Mouse (Mus musculus): ENCODE data around the gene Slc16a12.
"Not testable (repeated sequence)": the region's sequence is repeated elsewhere in the genome, so short reads cannot be mapped to it uniquely, and the experiment has no call there.

The Slc16a12 gene

GRCm38 (mm10) chr19:34666127-34666526 lies 81.0 kb downstream of the Slc16a12 start:
- peak in 1 of 2 experiments; percentile 80 for DNase-seq (ENCODE audit: low spot score in 2 of 2)

- DNase-seq (ENCODE audit: low spot score in 2 of 2), result no peak
Observed at GRCm38 (mm10) chr19:34662740-34663139, 84.3 kb downstream of the Slc16a12 start.

GRCm38 (mm10) chr19:34662067-34662507 lies 85.0 kb downstream of the Slc16a12 start:
- peak in 1 of 2 experiments; percentile 61 for DNase-seq (ENCODE audit: low spot score in 2 of 2)

- no peak for DNase-seq (ENCODE audit: low spot score in 2 of 2)
Observed at GRCm38 (mm10) chr19:34656511-34657298, 90.4 kb downstream of the Slc16a12 start.

GRCm38 (mm10) chr19:34655227-34655805 lies 91.8 kb downstream of the Slc16a12 start:
- no peak for DNase-seq (ENCODE audit: low spot score in 2 of 2)

- no peak for DNase-seq (ENCODE audit: low spot score in 2 of 2)
Observed at GRCm38 (mm10) chr19:34650997-34651396, 96.1 kb downstream of the Slc16a12 start.

GRCm38 (mm10) chr19:34650276-34650675 lies 96.8 kb downstream of the Slc16a12 start:
- no peak for DNase-seq (ENCODE audit: low spot score in 2 of 2)

- not testable (repeated sequence) for DNase-seq (ENCODE audit: low spot score in 2 of 2)
Observed at GRCm38 (mm10) chr19:34647630-34648029, 99.5 kb downstream of the Slc16a12 start.

- no peak for DNase-seq (ENCODE audit: low spot score in 2 of 2)
Observed at GRCm38 (mm10) chr19:34642616-34643015, 104.5 kb downstream of the Slc16a12 start.

GRCm38 (mm10) chr19:34640623-34641022 lies 106.5 kb downstream of the Slc16a12 start, which contains the start of the genes Ifit1bl2 and Ifit1:
Ifit1bl2 (minus strand) TSS chr19:34640743.
Ifit1 (plus strand) TSS chr19:34640871.
- no peak for DNase-seq (ENCODE audit: low spot score in 2 of 2)

- peak in 1 of 2 experiments; percentile 71 for DNase-seq (ENCODE audit: low spot score in 2 of 2)
Observed at GRCm38 (mm10) chr19:34636933-34637557, 110.0 kb downstream of the Slc16a12 start.

GRCm38 (mm10) chr19:34633484-34633883 lies 113.6 kb downstream of the Slc16a12 start:
- DNase-seq (ENCODE audit: low spot score in 2 of 2), result no peak

- DNase-seq (ENCODE audit: low spot score in 2 of 2), result no peak
Observed at GRCm38 (mm10) chr19:34631487-34631886, 115.6 kb downstream of the Slc16a12 start.

GRCm38 (mm10) chr19:34627496-34627895 lies 119.6 kb downstream of the Slc16a12 start:
- DNase-seq (ENCODE audit: low spot score in 2 of 2), result no peak

- no peak for DNase-seq (ENCODE audit: low spot score in 2 of 2)
Observed at GRCm38 (mm10) chr19:34624663-34625062, 122.4 kb downstream of the Slc16a12 start.

GRCm38 (mm10) chr19:34623781-34624180 lies 123.3 kb downstream of the Slc16a12 start:
- no peak for DNase-seq (ENCODE audit: low spot score in 2 of 2)

GRCm38 (mm10) chr19:34620871-34621270 lies 126.2 kb downstream of the Slc16a12 start:
- DNase-seq (ENCODE audit: low spot score in 2 of 2), result no peak

Measured in left cerebral cortex, adult 9 months (tissue).